Mouse (Mus musculus) left cerebral cortex, postnatal 4 days (tissue): ENCODE measurements around the gene Hoga1. TPM values are rescaled to one million over a fixed set of nuclear protein-coding genes. Genes with fewer than 3 reads are reported as not detected.
A peak's percentile ranks its signal among the peaks of the same experiment; 100 is the strongest.

Source experiments
- DNase-seq: peaks from one replicate; pipeline ENCODE4 v3.0.0-alpha.2; 2022
- intact Hi-C: fragments of 180-260 bp; cut with DNase I; formaldehyde crosslinking; loops from one replicate; pipeline ENCODE4 v1.15.1; 2025
- total RNA-seq, 2 experiments: library from RNA; stranded (reverse); gene quantifications; 2 replicates each; pipeline ENCODE4 v1.2.3; 2021

The Hoga1 gene
- total RNA-seq, 2 experiments from 2014 or later: 9.0 to 10.2 TPM

DNA sequence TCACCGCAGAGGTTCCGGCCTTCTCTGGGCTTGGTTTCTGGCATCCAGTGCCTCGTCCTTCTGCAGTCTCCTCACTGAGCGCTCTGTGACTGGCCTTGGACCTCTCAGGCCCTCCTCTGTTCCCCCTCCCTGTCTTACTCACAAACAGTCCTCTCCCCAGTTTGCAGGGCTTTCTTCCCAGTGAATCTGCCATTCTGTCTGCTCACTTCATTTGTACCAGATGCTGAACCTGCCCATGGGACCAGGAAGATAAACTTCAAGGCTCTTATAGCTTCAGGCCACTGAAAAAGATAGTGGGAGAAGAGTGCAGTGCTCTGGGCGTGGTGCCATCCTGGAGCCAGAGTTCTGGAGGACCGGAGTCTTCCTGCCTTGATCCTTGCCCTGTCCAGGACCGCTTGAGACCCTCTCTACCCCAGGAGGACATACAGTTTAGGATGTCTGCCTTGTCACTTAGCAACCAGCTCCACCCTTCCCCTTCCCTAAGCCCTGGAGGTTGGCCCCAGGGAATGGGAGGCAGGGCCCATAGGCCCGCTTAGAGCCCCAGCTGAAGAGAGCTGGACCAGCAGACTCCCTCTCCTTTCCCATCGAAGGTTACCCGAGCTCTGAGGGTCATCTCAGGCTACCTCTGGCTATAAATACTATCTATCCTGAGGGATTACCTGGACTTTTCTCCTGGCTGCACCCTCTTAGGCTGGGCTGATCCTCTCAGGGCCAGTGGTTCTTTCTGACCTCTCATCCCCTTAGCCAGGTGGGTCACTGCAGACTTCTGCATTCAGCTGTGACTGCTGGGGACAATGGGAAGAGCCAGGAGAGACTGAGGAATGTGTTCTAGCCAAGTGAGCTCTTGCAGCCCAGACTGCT lies 23.5 kb upstream of the Hoga1 start:
- intact Hi-C loops: loop anchor here (5.0 kb wide), 1 partner anchor 40 kb away; the partner anchor contains the start of genes Mms19 and Ubtd1

DNA sequence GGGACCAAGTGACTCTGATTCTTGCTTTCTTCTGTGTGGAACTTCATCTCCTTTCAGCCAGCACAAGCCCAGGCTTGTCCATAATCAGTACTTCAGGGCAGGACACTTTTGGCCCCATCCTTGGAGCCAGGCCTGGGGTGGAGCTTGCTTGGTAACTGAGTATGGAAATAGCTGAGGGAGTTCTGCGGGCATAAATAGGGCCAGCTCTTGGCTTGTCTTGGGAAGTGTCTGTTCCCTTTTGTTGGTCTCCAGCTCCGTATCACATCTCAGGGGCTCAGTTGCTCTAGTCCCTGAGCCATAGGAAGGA lies 22.9 kb upstream of the Hoga1 start:
- DNase-seq: no peak
- intact Hi-C loops: loop anchor here (5.0 kb wide), 1 partner anchor 40 kb away; the partner anchor contains the start of genes Mms19 and Ubtd1

More for the DNA sequence above, 23.5 kb upstream of the Hoga1 start:
- DNase-seq: no peak

DNA sequence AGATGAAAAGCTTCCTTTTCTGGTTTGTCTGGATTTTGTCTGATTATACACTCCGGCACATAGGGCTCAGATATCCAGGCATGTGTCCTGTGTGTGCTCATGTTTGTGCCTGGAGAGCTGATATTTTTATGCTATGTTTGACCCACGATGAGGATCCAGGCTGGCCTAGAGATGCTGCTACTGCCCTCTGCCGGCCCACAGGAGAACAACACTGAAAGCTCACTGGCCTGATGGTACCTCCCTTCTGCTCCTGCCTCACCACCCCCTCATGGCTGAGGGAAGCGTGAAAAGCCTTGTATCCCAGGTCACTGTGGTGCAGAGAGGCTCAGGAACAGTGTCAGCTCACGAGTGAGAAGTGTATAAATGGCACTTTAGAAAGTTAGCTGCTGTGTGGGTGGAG lies 19.3 kb upstream of the Hoga1 start:
- intact Hi-C loops: no loop called here
- peak; percentile 82 for DNase-seq

DNA sequence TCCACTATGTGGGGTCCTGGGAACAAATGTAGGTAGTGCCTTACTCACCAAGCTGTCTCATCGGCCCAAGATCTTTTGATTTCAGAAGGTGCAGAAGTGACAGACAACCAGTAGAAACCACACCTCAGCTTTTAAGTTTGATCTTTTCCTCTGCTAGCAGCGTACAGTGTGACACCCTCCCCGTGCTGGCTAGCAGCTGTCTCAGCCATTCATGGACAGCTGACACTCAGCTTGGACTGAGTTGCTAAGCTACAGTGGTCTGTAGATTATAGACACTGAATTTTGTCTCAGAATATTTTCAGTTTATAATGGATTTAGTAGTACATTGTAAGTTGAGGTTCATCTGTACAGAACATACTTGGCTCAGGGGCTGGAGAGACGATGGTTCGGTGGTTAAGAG lies 14.3 kb upstream of the Hoga1 start:
- intact Hi-C loops: no loop called here
- no peak for DNase-seq

GRCm38 (mm10) chr19:42033611-42034010 lies 11.8 kb upstream of the Hoga1 start:
- intact Hi-C loops: no loop called here

DNA sequence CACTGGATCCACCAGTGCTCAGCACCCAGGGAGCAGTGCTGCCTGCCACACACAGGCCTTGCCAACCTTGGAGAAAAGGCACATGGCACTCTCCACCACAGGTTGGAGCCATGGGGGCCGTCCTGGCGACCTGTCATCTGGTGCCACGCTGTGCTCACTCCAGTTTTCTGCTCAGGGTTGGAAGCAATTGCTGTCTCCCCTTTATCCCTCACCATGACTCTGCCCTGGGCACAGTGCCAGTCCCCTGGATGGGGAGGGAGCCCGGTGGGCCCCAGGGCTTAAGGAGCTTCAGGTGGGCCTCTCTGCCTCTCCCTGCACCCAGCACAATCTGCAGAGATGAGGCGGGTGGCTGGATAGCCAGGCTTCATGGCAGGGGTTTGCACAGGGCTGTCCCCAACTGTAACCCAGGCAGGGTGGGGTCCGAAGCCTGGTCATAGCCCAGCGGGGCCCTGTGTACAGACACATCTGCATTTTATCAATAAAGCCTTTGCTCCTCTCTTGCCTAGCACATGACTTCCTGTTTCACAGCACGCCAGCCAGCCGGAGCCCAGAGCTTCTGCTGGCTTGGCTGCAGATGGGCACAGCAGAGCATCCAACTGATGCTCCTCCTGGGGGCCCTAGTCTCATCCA lies 11.1 kb upstream of the Hoga1 start:
- intact Hi-C loops: no loop called here
- peak; percentile 30 for DNase-seq

More at GRCm38 (mm10) chr19:42033611-42034010, 11.8 kb upstream of the Hoga1 start:
- peak; percentile 59 for DNase-seq

- intact Hi-C loops: no loop called here
- DNase-seq: no peak
Observed at GRCm38 (mm10) chr19:42034881-42035455, 10.4 kb upstream of the Hoga1 start.

DNA sequence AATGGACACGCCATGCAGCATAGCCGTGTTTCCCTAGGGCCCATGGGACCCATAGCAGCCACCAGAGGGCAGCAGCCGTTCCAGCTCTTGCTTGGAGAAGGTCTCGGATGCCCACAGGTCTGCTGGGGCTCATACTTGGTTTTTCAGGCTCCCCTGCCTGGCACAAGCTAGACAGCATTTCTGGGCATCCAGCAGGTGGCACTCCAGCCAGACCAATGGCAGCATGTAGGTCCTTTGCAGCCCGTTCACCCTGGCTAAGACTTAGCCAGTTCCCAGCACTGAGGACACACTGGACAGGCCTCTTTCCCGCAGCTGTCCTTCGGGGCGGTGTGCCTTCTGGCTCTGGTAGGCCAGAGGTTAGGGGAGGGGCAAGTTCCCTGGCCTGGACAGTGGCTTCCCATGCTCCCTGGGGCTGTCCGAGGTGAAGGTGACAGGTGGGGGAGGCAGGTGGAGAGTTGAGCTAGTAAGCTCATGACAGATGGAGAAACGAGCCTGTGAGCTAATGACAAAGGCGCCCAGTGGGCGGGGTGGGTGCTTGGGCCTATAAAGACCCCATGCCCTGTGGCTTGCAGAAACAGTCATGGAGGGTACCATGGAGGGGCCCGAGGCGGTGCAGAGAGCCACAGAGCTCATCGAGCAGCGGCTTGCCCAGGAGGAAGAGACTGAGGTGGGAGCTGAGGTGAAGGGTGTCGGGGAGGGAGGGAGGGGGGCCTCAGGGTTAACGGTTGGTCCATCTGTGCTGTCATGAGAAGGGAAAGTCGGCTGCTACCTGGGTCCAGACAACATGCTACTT lies 9.8 kb upstream of the Hoga1 start, which contains the start of gene Ankrd2:
Gene Ankrd2 (plus strand): TSS at position 545 of the 793 bp plus-strand sequence.
- intact Hi-C loops: no loop called here
- DNase-seq: peak; percentile 92

DNA sequence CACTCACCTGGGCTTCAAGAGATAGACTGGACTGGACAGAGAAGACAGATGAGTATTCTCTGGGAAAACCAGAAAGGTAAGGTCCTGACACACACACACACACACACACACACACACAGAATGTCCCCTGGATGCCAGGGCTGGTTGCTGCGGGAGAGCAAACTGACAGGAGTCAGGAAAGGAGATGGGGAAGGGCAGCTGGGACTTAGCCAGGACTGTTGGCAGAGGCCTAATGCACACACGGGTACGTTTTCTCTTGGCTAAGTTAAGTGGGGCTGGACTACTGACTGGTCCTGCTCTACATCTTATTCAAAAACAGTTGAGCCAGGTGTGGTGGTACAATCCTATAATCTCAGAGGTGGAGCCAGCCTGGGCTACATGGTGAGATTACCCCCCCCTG lies 9.1 kb upstream of the Hoga1 start:
- intact Hi-C loops: no loop called here
- DNase-seq: no peak

DNA sequence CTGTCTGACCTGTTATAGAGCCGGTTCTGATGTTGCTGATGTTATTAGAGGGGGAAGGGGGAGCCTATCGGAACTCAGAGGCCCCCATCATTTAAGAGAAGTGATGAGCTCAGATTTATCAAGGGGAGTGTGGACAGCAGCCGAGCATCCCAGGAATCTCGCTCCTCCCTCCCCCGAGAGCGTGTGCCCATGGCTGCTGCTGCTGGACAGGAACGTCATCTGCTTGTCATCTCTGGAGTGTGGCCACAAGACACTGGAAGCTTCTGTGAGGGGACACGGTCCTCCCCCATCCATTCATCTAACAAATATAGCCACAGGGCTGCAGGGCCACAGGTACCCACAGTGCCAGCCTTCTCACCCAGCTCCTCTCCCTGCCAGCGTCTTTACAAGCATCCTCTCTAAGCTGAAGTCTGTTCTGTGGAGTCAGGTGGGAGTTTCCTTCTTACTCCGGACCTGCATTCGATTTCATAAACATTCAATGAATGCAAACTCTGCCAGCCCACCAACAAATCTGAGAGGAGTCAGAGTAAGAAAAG lies 8.2 kb upstream of the Hoga1 start:
- DNase-seq: no peak
- intact Hi-C loops: no loop called here

- DNase-seq: no peak
- intact Hi-C loops: no loop called here
Observed at GRCm38 (mm10) chr19:42038310-42038709, 7.1 kb upstream of the Hoga1 start.

- no peak for DNase-seq
- intact Hi-C loops: no loop called here
Observed at GRCm38 (mm10) chr19:42043988-42044387, 1.4 kb upstream of the Hoga1 start.

DNA sequence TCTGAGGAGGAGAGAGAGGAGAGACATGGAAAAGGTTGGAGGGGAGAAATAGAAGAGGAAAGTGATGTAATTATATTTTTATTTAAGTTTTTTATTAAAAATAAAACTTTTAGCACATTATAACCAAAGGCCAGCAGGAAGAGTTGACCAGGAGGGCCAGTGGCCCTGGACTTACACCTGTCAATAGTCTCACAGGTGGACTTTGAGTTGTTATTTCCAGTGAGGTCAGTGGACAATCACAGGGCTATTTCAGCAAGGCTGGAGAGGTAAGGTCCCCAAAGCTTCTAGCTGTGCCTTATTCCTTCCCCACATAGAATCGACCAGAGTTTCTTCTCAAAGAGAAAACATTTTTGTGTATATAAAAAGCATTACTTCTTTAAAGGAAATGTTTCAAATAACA lies 4.8 kb downstream of the Hoga1 start:
- no peak for DNase-seq
- intact Hi-C loops: no loop called here

GRCm38 (mm10) chr19:42051351-42051750 lies 5.9 kb downstream of the Hoga1 start:
- intact Hi-C loops: no loop called here
- no peak for DNase-seq

DNA sequence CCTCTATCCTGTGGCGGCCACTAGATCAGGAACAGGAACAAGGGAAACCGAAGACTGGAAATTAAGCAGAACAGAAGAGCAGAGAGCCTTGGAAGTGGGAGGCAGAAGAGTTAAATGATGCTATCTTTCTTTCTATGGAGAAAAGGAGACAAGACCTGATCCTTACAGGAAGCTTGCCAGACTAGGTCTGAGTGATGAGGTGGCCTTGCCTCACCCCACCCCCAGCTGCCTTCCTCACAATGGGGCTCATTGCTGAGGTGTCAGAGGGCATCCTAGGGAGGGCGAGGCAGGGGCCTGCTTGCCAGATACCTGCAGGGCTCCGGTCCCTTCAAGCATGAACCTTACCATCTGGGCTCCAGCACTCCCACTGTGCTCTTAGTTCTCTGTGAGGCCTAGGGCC lies 6.5 kb downstream of the Hoga1 start, which contains the start of gene 4933411K16Rik:
Gene 4933411K16Rik (plus strand): TSS at position 301 of the 400 bp plus-strand sequence.
- intact Hi-C loops: no loop called here
- DNase-seq: no peak

DNA sequence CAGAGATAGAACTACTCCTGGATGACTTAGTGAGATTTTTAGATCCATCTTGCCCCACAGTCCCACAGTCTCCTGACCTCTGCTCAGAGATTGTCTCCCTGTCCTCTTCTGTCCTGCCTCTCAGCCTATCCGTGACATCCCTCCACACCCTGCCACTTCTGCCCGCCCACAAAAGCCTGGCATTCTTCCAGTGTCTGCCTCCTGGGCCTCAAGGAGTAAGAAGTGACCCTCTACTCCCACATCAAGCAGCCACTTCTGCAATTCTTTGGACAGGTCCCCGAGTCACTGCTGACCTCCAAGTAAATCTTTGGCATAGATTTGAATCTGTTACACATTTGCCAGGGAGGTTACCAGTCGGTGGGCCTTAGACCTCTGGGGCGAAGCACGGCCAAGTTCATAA lies 8.8 kb downstream of the Hoga1 start:
- no peak for DNase-seq
- intact Hi-C loops: no loop called here

DNA sequence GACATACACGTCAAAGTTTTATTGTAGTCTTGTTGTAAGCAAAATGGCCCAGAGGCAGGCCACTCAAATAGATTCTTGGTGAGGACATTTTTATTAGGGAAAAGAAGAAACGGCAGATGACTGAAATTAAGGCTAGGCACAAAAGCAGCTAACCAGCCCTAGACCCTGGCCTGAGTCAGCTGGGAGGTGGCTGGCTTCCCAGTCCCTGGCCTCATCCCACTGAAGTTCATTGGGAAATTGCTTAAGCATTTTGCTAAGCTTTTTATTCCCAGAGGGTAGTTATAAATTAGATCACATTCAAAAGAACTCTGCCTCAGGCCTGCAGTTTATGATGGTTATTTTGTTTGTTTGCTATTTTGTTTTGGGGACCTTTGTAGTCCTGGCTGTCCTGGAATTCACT lies 10.5 kb downstream of the Hoga1 start:
- no peak for DNase-seq
- intact Hi-C loops: no loop called here

DNA sequence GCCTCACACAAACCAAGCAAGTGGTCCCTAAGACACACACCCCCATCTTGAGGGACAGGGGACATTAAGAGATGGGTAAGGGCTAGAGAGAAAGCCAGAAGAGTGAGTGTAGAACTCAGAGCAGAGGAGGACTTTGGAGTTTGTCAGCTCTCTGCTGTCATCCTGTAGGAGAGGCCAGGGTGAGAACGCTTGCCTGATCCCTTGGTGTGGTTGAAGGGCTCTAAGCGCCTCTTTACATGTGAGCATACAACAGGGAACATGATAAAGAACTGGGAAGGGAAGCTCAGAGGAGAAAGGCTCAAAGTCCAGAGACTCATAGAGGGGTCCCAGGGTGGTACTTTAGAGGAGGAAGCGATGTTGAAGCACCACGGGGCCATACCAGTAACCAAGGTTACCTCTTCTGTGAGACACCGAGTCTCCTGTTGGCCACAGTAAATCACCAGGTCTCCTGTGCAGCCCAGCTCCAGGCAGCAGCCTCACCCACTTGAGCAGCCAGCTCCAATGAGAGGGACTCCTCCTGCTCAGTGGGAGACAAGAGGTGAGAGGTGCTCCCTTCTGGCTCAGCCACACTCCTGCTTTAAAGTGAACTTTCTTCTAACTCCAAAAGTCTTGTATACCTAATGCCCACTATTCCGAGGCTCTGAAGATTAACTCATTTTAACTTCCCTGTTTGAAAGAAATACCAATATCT lies 11.5 kb downstream of the Hoga1 start:
- no peak for DNase-seq
- intact Hi-C loops: no loop called here

- DNase-seq: no peak
- intact Hi-C loops: no loop called here
Observed at GRCm38 (mm10) chr19:42058426-42058825, 13.0 kb downstream of the Hoga1 start.

GRCm38 (mm10) chr19:42061443-42061842 lies 16.0 kb downstream of the Hoga1 start:
- no peak for DNase-seq
- intact Hi-C loops: no loop called here
